Mouse (Mus musculus) testis, adult 2 months (tissue): ENCODE measurements around the gene Tnk2.

Experiments used
- CTCF ChIP-seq: fragments of 200-500 bp; IDR thresholded peaks from 2 replicates; pipeline ENCODE4 v1.5.1; 2012; ENCODE audit warnings: low read depth, mild to moderate bottlenecking, inconsistent platforms, low read length, moderate library complexity; ENCODE audit not compliant: control insufficient read depth, insufficient read depth, insufficient replicate concordance
- POLR2A ChIP-seq: fragments of 200-500 bp; IDR thresholded peaks from 2 replicates; pipeline ENCODE4 v1.6.1; 2012; ENCODE audit warnings: low read depth, mild to moderate bottlenecking, inconsistent platforms, low read length, moderate library complexity; ENCODE audit not compliant: control insufficient read depth

GRCm38 (mm10) chr16:32698550-32698949 is 54.9 kb downstream of the Tnk2 start:
- TF ChIP-seq CTCF (no peak), POLR2A (no peak)
